Mouse (Mus musculus) neural tube, embryonic 12.5 days (tissue): ENCODE measurements at regions not wholly inside any gene's neighbourhood (a gene's known extent, or its start where the extent isn't known, plus 50 kb on each side); places are given as distances from the start of the nearest gene placed in this dataset.

Source experiments
- ATAC-seq: fragments of 200-750 bp; cut with Nextera tagmentation; 2 replicates; pipeline ENCODE4 v1.8.0; 2017; ENCODE audit warnings: low read depth, mild to moderate bottlenecking, moderate TSS enrichment, moderate library complexity; ENCODE audit not compliant: low FRiP score
- H3K27ac ChIP-seq: fragments of 300-500 bp; sonication (generic); 2 replicates; pipeline ENCODE4 v1.5.1; 2016
- H3K27me3 ChIP-seq: fragments of 300-500 bp; sonication (generic); replicated peaks from 2 replicates; pipeline ENCODE4 v1.6.1; 2016; ENCODE audit warnings: mild to moderate bottlenecking
- H3K36me3 ChIP-seq: fragments of 300-500 bp; sonication (generic); 2 replicates; pipeline ENCODE4 v1.6.1; 2016; ENCODE audit warnings: mild to moderate bottlenecking
- H3K4me1 ChIP-seq: fragments of 300-500 bp; sonication (generic); 2 replicates; pipeline ENCODE4 v1.6.1; 2016
- H3K4me2 ChIP-seq: fragments of 300-500 bp; sonication (generic); replicated peaks from 2 replicates; pipeline ENCODE4 v1.6.1; 2016; ENCODE audit warnings: mild to moderate bottlenecking
- H3K4me3 ChIP-seq: fragments of 300-500 bp; sonication (generic); 2 replicates; pipeline ENCODE4 v1.5.1; 2016
- H3K9ac ChIP-seq: fragments of 300-500 bp; sonication (generic); 2 replicates; pipeline ENCODE4 v1.6.1; 2016; ENCODE audit warnings: mild to moderate bottlenecking
- H3K9me3 ChIP-seq: fragments of 300-500 bp; sonication (generic); 2 replicates; pipeline ENCODE4 v1.6.1; 2016; ENCODE audit warnings: mild to moderate bottlenecking
- WGBS: fragments of 180-500 bp; shearing (Covaris S2); methylation state at CpG from one replicate; pipeline ENCODE4 v1.1.7; 2016; 5-methylcytosine and 5-hydroxymethylcytosine counted together

- Histone ChIP-seq H3K4me2 (no peak overlapping the region), H3K4me3 (no peak overlapping the region), H3K9ac (no peak overlapping the region), H3K9me3 (no peaks in the 10 kb centered on the region), H3K4me1 (no peaks in the 10 kb centered on the region), H3K27ac (no peak overlapping the region), H3K36me3 (no peaks in the 10 kb centered on the region), H3K27me3 (no peaks in the 10 kb centered on the region)
- WGBS, result 87% methylated on average over 4 of the region's 4 CpGs
- ATAC-seq, result no peak
Measured at GRCm38 (mm10) chr10:24541990-24542389, 53.3 kb upstream of the Ccn2 start.
